Mouse (Mus musculus): ENCODE data around the gene Mpg.

DNA sequence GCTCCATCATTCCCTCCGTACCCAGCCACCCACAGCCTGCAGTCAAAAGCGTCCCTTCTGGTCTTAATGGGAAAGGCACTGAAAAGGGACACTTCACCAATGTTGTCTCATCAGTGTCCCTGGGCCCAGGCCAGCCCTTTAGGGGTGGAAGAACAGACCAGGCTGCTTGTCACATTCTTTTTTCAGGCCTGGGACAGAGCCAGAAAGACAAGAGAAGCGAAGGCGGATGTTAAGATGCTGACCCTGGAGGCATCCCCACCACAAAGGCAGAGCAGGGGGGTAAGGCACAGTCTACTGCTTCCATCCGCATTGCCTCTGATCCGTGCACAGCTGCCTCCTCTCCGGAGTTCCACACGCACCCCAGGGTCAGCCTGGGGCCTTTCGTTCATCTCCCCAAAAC, 36.2 kb upstream of the Mpg start:
- TF ChIP-seq CTCF (IDR thresholded peaks at IDR 0.05; ENCODE audit: borderline replicate concordance, insufficient read depth, low read length) (no peak), POLR2A (IDR thresholded peaks at IDR 0.05; ENCODE audit: low read depth, low read length) (no peak)

Measured in embryonic fibroblast, embryonic 13.5 days (primary cell).